12 mouse cellular contexts compared by ENCODE assay signal in genomic region chr5:21545227-21545626, GRCm38 (mm10). TPM values are rescaled to one million over a fixed set of nuclear protein-coding genes. Genes with fewer than 3 reads are reported as not detected.
DNase-seq lines count a peak whose midpoint lies in the region; ATAC-seq and TF ChIP-seq lines count a peak whose summit lies in the region.
"Had no signal": no experiment of that assay in that cellular context is flagged by ENCODE, and none has a peak within 500 bp of the region (broad histone marks: within the 10 kb centered on the region; RNA-seq: fewer than 3 reads in every experiment).

No protein-coding gene starts in this region.

- no peak for DNase-seq in kidney, postnatal 14 days
- no peak for DNase-seq in right cerebral cortex, adult 2 months (ENCODE audit: low spot score in 2 of 2)
- DNase-seq: cerebellum, postnatal 36 days; lung, adult 18-20 months; spleen, adult 18-20 months; thymus, adult 18-20 months had no signal

- ATAC-seq in kidney, embryonic 16.5 days (ENCODE audit: low FRiP score, low TSS enrichment): no peak
- ATAC-seq in embryonic facial prominence, embryonic 12.5 days (ENCODE audit: insufficient number of reproducible peaks, insufficient read depth, low FRiP score, low TSS enrichment): no peak
- ATAC-seq in intestine, embryonic 15.5 days: peak; percentile 71; the same call in 1 of the 2 replicates
- no peak for ATAC-seq in activated CD4-positive, CD25-positive, alpha-beta regulatory T cell, adult 4 months

- no peak for TF ChIP-seq POLR2A in myocyte (IDR thresholded peaks at IDR 0.05; ENCODE audit: insufficient read length, low read depth)

- no peaks in the 10 kb centered on the region for H3K27me3 ChIP-seq in kidney, embryonic 16.5 days (ENCODE audit: insufficient read depth, low read length)
- H3K27me3 ChIP-seq in embryonic facial prominence, embryonic 12.5 days: no peaks in the 10 kb centered on the region
- H3K27me3 ChIP-seq in intestine, embryonic 15.5 days (replicated peaks): no peaks in the 10 kb centered on the region
- H3K27me3 ChIP-seq in myocyte (ENCODE audit: control insufficient read depth, insufficient read depth, insufficient read length): no peaks in the 10 kb centered on the region
- H3K27me3 ChIP-seq: midbrain, embryonic 12.5 days had no signal

- H3K9me3 ChIP-seq in kidney, embryonic 16.5 days (ENCODE audit: low read length): peaks cover 3% of the 10 kb centered on the region; the same call in 1 of the 2 replicates
- H3K9me3 ChIP-seq in embryonic facial prominence, embryonic 12.5 days: no peaks in the 10 kb centered on the region
- H3K9me3 ChIP-seq in intestine, embryonic 15.5 days: no peaks in the 10 kb centered on the region
- H3K9me3 ChIP-seq: midbrain, embryonic 12.5 days had no signal

- no peaks in the 10 kb centered on the region for H3K36me3 ChIP-seq in kidney, embryonic 16.5 days (ENCODE audit: insufficient read depth, low read length)
- peaks cover 15% of the 10 kb centered on the region for H3K36me3 ChIP-seq in embryonic facial prominence, embryonic 12.5 days
- no peaks in the 10 kb centered on the region for H3K36me3 ChIP-seq in intestine, embryonic 15.5 days
- peaks cover 13% of the 10 kb centered on the region for H3K36me3 ChIP-seq in myocyte (ENCODE audit: control insufficient read depth, insufficient read depth)
- H3K36me3 ChIP-seq: midbrain, embryonic 12.5 days had no signal

- peaks cover 45% of the 10 kb centered on the region for H3K79me2 ChIP-seq in myocyte (ENCODE audit: control insufficient read depth, insufficient read depth)

- no peak overlapping the region for H3K27ac ChIP-seq in kidney, embryonic 16.5 days (ENCODE audit: low read length)
- H3K27ac ChIP-seq in embryonic facial prominence, embryonic 12.5 days: peak overlapping the region; percentile 92; the same call in 1 of the 2 replicates
- no peak overlapping the region for H3K27ac ChIP-seq in intestine, embryonic 15.5 days
- H3K27ac ChIP-seq: midbrain, embryonic 12.5 days had no signal

- peak overlapping the region; percentile 56 for H3K4me2 ChIP-seq in kidney, embryonic 16.5 days (replicated peaks; ENCODE audit: low read depth, low read length)
- peak overlapping the region; percentile 49 for H3K4me2 ChIP-seq in embryonic facial prominence, embryonic 12.5 days (replicated peaks)
- peak overlapping the region; percentile 52 for H3K4me2 ChIP-seq in intestine, embryonic 15.5 days (replicated peaks)
- H3K4me2 ChIP-seq in myocyte (ENCODE audit: low read depth): peak overlapping the region; percentile 78
- H3K4me2 ChIP-seq: midbrain, embryonic 12.5 days had no signal

- H3ac ChIP-seq in myocyte (ENCODE audit: control insufficient read depth, insufficient read length): no peak overlapping the region

- H3K9ac ChIP-seq in kidney, embryonic 16.5 days (replicated peaks; ENCODE audit: low read length): no peak overlapping the region
- H3K9ac ChIP-seq in embryonic facial prominence, embryonic 12.5 days: no peak overlapping the region
- no peak overlapping the region for H3K9ac ChIP-seq in intestine, embryonic 15.5 days
- H3K9ac ChIP-seq: midbrain, embryonic 12.5 days had no signal

- H3K4me3 ChIP-seq in kidney, embryonic 16.5 days (ENCODE audit: low read length): peak overlapping the region; percentile 17; the same call in 1 of the 2 replicates
- peak overlapping the region; percentile 46 for H3K4me3 ChIP-seq in embryonic facial prominence, embryonic 12.5 days
- H3K4me3 ChIP-seq in intestine, embryonic 15.5 days (replicated peaks): no peak overlapping the region
- peak overlapping the region; percentile 35 for H3K4me3 ChIP-seq in myocyte
- H3K4me3 ChIP-seq: midbrain, embryonic 12.5 days had no signal

- H3K4me1 ChIP-seq in kidney, embryonic 16.5 days (ENCODE audit: insufficient read depth, low read length): peaks cover 19% of the 10 kb centered on the region
- peaks cover 31% of the 10 kb centered on the region; the same call in 1 of the 2 replicates for H3K4me1 ChIP-seq in embryonic facial prominence, embryonic 12.5 days
- H3K4me1 ChIP-seq in intestine, embryonic 15.5 days (replicated peaks): peaks cover 4% of the 10 kb centered on the region
- H3K4me1 ChIP-seq: midbrain, embryonic 12.5 days had no signal

TF ChIP-seq in myocyte, 11 proteins besides CTCF, POLR2A, EP300 and RAD21:
- no peak for TF ChIP-seq SRF (IDR thresholded peaks at IDR 0.05; ENCODE audit: control insufficient read depth, insufficient read length, low read depth)
- TF ChIP-seq POLR2AphosphoS2 (IDR thresholded peaks at IDR 0.05; ENCODE audit: insufficient read length, low read depth): no peak
- TF ChIP-seq E2F4 (IDR thresholded peaks at IDR 0.05; ENCODE audit: insufficient read depth): no peak
- TF ChIP-seq USF1 (IDR thresholded peaks at IDR 0.05; ENCODE audit: low read depth): no peak
- no peak for TF ChIP-seq TCF3 (IDR thresholded peaks at IDR 0.05; ENCODE audit: insufficient read length, low read depth)
- TF ChIP-seq CEBPB (IDR thresholded peaks at IDR 0.05; ENCODE audit: insufficient read depth, poor library complexity, severe bottlenecking): no peak
- TF ChIP-seq MYOD1 (IDR thresholded peaks at IDR 0.05; ENCODE audit: control insufficient read depth in 1 of 3, insufficient read length in 2 of 3, low read depth in 2 of 3): no peak
- TF ChIP-seq MYOG (IDR thresholded peaks at IDR 0.05; ENCODE audit: control insufficient read depth in 1 of 3, insufficient read depth in 1 of 3, insufficient read length in 2 of 3, low read depth in 2 of 3): no peak
- TF ChIP-seq MAX (IDR thresholded peaks at IDR 0.05; ENCODE audit: low read depth): no peak
- TF ChIP-seq REST (IDR thresholded peaks at IDR 0.05; ENCODE audit: insufficient read depth, insufficient read length): no peak
- no peak for TF ChIP-seq TCF12 (IDR thresholded peaks at IDR 0.05; ENCODE audit: insufficient read depth, poor library complexity, severe bottlenecking)
TF ChIP-seq in myocyte: peak in this region for 0.

RNA-seq across cellular contexts. Expression of gene Lrrc17, which starts 1.9 kb away (rescaled TPM):
- polyA plus RNA-seq in kidney, embryonic 16.5 days (2015; fragmentation: Nextera tagmentation; extraction: Ambion mirVana): 43.8 and 48.5 TPM in 2 replicates
- polyA plus RNA-seq in embryonic facial prominence, embryonic 12.5 days (2016; fragmentation: Nextera tagmentation; extraction: Ambion mirVana): 85.1 and 88.5 TPM in 2 replicates
- 38.2 and 43.3 TPM in 2 replicates for polyA plus RNA-seq in intestine, embryonic 15.5 days (2015; fragmentation: Nextera tagmentation; extraction: Ambion mirVana)
- polyA plus RNA-seq in myocyte (2012; fragmentation: generic; extraction: Trizol): 70.3 TPM
- under 1 TPM in 1 of 2 experiments, not detected in 1; 0.16 TPM for polyA plus RNA-seq in activated CD4-positive, CD25-positive, alpha-beta regulatory T cell, adult 4 months (2017; shearing (Covaris generic))

Comparison
In these comparisons a context has a peak if more than half of its experiments do, and no peak if none do; other contexts are left out.
1. RNA of gene Lrrc17, which starts 1.9 kb away (polyA plus RNA-seq): 85.1 to 88.5 TPM in embryonic facial prominence, embryonic 12.5 days, 70.3 TPM in myocyte (single experiment), 43.8 to 48.5 TPM in kidney, embryonic 16.5 days and 38.2 to 43.3 TPM in intestine, embryonic 15.5 days; 0.16 TPM in activated CD4-positive, CD25-positive, alpha-beta regulatory T cell, adult 4 months; every median in the first group is over 10 times any median in the second.
2. Peak in every context shown above with its lines, with median percentiles within 50 percentile points of each other: H3K4me2 ChIP-seq.